Mouse (Mus musculus) cerebellum, postnatal 14 days (tissue): ENCODE data around the gene 4930438A08Rik.
A peak's percentile ranks its signal among the peaks of the same experiment; 100 is the strongest.
"Not testable (repeated sequence)": the region's sequence is repeated elsewhere in the genome, so short reads cannot be mapped to it uniquely, and the experiment has no call there.

Experiments used
- DNase-seq, 2 experiments: peaks; one replicate each; pipeline ENCODE4 v3.0.0; 2021; ENCODE audit warnings: mixed read lengths in 2 of 2

Gene 4930438A08Rik

GRCm38 (mm10) chr11:58282518-58282917 is 7.9 kb downstream of the 4930438A08Rik start:
- DNase-seq: no peak

- no peak for DNase-seq
Observed at GRCm38 (mm10) chr11:58289992-58290682, 15.5 kb downstream of the 4930438A08Rik start.

GRCm38 (mm10) chr11:58290812-58291211 is 16.2 kb downstream of the 4930438A08Rik start:
- DNase-seq: no peak

- DNase-seq: no peak
Observed at GRCm38 (mm10) chr11:58292791-58293190, 18.2 kb downstream of the 4930438A08Rik start.

GRCm38 (mm10) chr11:58297396-58297795 is 22.8 kb downstream of the 4930438A08Rik start:
- DNase-seq: no peak

- DNase-seq: peak; percentile 83 to 87
Observed at GRCm38 (mm10) chr11:58301057-58301456, 26.5 kb downstream of the 4930438A08Rik start.

- peak; percentile 97 to 99 for DNase-seq
Observed at GRCm38 (mm10) chr11:58301837-58302754, 27.5 kb downstream of the 4930438A08Rik start.

- DNase-seq: no peak
Observed at GRCm38 (mm10) chr11:58302774-58303445, 28.3 kb downstream of the 4930438A08Rik start.

GRCm38 (mm10) chr11:58303594-58303993 is 29.0 kb downstream of the 4930438A08Rik start:
- DNase-seq: no peak

- DNase-seq: not testable (repeated sequence)
Observed at GRCm38 (mm10) chr11:58305299-58305698, 30.7 kb downstream of the 4930438A08Rik start.

- peak; percentile 97 to 98 for DNase-seq
Observed at GRCm38 (mm10) chr11:58306860-58307308, 32.3 kb downstream of the 4930438A08Rik start, which contains the start of gene Zfp692. Zfp692 (plus strand) TSS chr11:58307069.

- DNase-seq: peak; percentile 55 to 64
Observed at GRCm38 (mm10) chr11:58307411-58308080, 32.9 kb downstream of the 4930438A08Rik start.

GRCm38 (mm10) chr11:58308661-58309060 is 34.1 kb downstream of the 4930438A08Rik start:
- no peak for DNase-seq

GRCm38 (mm10) chr11:58314069-58314468 is 39.5 kb downstream of the 4930438A08Rik start:
- DNase-seq: peak; percentile 72 to 78

- DNase-seq: no peak
Observed at GRCm38 (mm10) chr11:58315536-58316168, 41.1 kb downstream of the 4930438A08Rik start.

GRCm38 (mm10) chr11:58316344-58316743 is 41.7 kb downstream of the 4930438A08Rik start:
- DNase-seq: no peak

- no peak for DNase-seq
Observed at GRCm38 (mm10) chr11:58316768-58317390, 42.3 kb downstream of the 4930438A08Rik start.

GRCm38 (mm10) chr11:58322824-58323569 is 48.4 kb downstream of the 4930438A08Rik start:
- DNase-seq: peak; percentile 99

GRCm38 (mm10) chr11:58323570-58324340 is 49.2 kb downstream of the 4930438A08Rik start:
- DNase-seq: peak in 1 of 2 experiments; percentile 65
